Mouse (Mus musculus): Measurements from ENCODE around the gene Gm43518. TPM values are rescaled to one million over a fixed set of nuclear protein-coding genes. Genes with fewer than 3 reads are reported as not detected.

Gm43518 gene
- polyA plus RNA-seq, 1 experiment: not detected

- no peak for TF ChIP-seq CTCF (IDR thresholded peaks at IDR 0.05; ENCODE audit: low read depth, low read length)
- no peak for TF ChIP-seq POLR2A (IDR thresholded peaks at IDR 0.05; ENCODE audit: borderline replicate concordance, low read depth, low read length)
- Histone ChIP-seq H3K4me1 (ENCODE audit: control insufficient read depth, insufficient read depth, low read length) (no peaks in the 10 kb centered on the region), H3K4me3 (ENCODE audit: insufficient read depth, low read length) (no peak overlapping the region), H3K27ac (ENCODE audit: insufficient read depth, low read depth, low read length) (no peak overlapping the region)
Measured at GRCm38 (mm10) chr5:123959018-123959417, 31.8 kb downstream of the Gm43518 start.

- H3K4me3 ChIP-seq (ENCODE audit: insufficient read depth, low read length): no peak overlapping the region
- no peak overlapping the region for H3K27ac ChIP-seq (ENCODE audit: insufficient read depth, low read depth, low read length)
- H3K4me1 ChIP-seq (ENCODE audit: control insufficient read depth, insufficient read depth, low read length): no peaks in the 10 kb centered on the region
- TF ChIP-seq CTCF (IDR thresholded peaks at IDR 0.05; ENCODE audit: low read depth, low read length) (no peak), POLR2A (IDR thresholded peaks at IDR 0.05; ENCODE audit: borderline replicate concordance, low read depth, low read length) (no peak)
Measured at GRCm38 (mm10) chr5:123960129-123960528, 32.9 kb downstream of the Gm43518 start.

GRCm38 (mm10) chr5:123961046-123961445, 33.8 kb downstream of the Gm43518 start:
- Histone ChIP-seq H3K4me3 (ENCODE audit: insufficient read depth, low read length) (no peak overlapping the region), H3K4me1 (ENCODE audit: control insufficient read depth, insufficient read depth, low read length) (no peaks in the 10 kb centered on the region), H3K27ac (ENCODE audit: insufficient read depth, low read depth, low read length) (no peak overlapping the region)
- TF ChIP-seq CTCF (IDR thresholded peaks at IDR 0.05; ENCODE audit: low read depth, low read length) (no peak), POLR2A (IDR thresholded peaks at IDR 0.05; ENCODE audit: borderline replicate concordance, low read depth, low read length) (no peak)

- H3K4me1 ChIP-seq (ENCODE audit: control insufficient read depth, insufficient read depth, low read length): no peaks in the 10 kb centered on the region
- H3K4me3 ChIP-seq (ENCODE audit: insufficient read depth, low read length): no peak overlapping the region
- no peak overlapping the region for H3K27ac ChIP-seq (ENCODE audit: insufficient read depth, low read depth, low read length)
- TF ChIP-seq POLR2A (IDR thresholded peaks at IDR 0.05; ENCODE audit: borderline replicate concordance, low read depth, low read length): no peak
- no peak for TF ChIP-seq CTCF (IDR thresholded peaks at IDR 0.05; ENCODE audit: low read depth, low read length)
Measured at GRCm38 (mm10) chr5:123964208-123964607, 37.0 kb downstream of the Gm43518 start.

GRCm38 (mm10) chr5:123966759-123967158, 39.5 kb downstream of the Gm43518 start:
- no peak overlapping the region for H3K27ac ChIP-seq (ENCODE audit: insufficient read depth, low read depth, low read length)
- no peak for TF ChIP-seq POLR2A (IDR thresholded peaks at IDR 0.05; ENCODE audit: borderline replicate concordance, low read depth, low read length)
- TF ChIP-seq CTCF (IDR thresholded peaks at IDR 0.05; ENCODE audit: low read depth, low read length): no peak
- H3K4me3 ChIP-seq (ENCODE audit: insufficient read depth, low read length): no peak overlapping the region
- no peaks in the 10 kb centered on the region for H3K4me1 ChIP-seq (ENCODE audit: control insufficient read depth, insufficient read depth, low read length)

GRCm38 (mm10) chr5:123968468-123968867, 41.2 kb downstream of the Gm43518 start:
- no peak overlapping the region for H3K4me3 ChIP-seq (ENCODE audit: insufficient read depth, low read length)
- no peaks in the 10 kb centered on the region for H3K4me1 ChIP-seq (ENCODE audit: control insufficient read depth, insufficient read depth, low read length)
- no peak for TF ChIP-seq CTCF (IDR thresholded peaks at IDR 0.05; ENCODE audit: low read depth, low read length)
- no peak overlapping the region for H3K27ac ChIP-seq (ENCODE audit: insufficient read depth, low read depth, low read length)

GRCm38 (mm10) chr5:123969216-123969615, 42.0 kb downstream of the Gm43518 start:
- no peak overlapping the region for H3K27ac ChIP-seq (ENCODE audit: insufficient read depth, low read depth, low read length)
- H3K4me3 ChIP-seq (ENCODE audit: insufficient read depth, low read length): no peak overlapping the region
- H3K4me1 ChIP-seq (ENCODE audit: control insufficient read depth, insufficient read depth, low read length): no peaks in the 10 kb centered on the region
- TF ChIP-seq POLR2A (IDR thresholded peaks at IDR 0.05; ENCODE audit: borderline replicate concordance, low read depth, low read length) (no peak), CTCF (IDR thresholded peaks at IDR 0.05; ENCODE audit: low read depth, low read length) (no peak)

GRCm38 (mm10) chr5:123970576-123970975, 43.4 kb downstream of the Gm43518 start:
- Histone ChIP-seq H3K4me1 (ENCODE audit: control insufficient read depth, insufficient read depth, low read length) (no peaks in the 10 kb centered on the region), H3K4me3 (ENCODE audit: insufficient read depth, low read length) (no peak overlapping the region), H3K27ac (ENCODE audit: insufficient read depth, low read depth, low read length) (no peak overlapping the region)
- TF ChIP-seq CTCF (IDR thresholded peaks at IDR 0.05; ENCODE audit: low read depth, low read length) (no peak), POLR2A (IDR thresholded peaks at IDR 0.05; ENCODE audit: borderline replicate concordance, low read depth, low read length) (no peak)

- TF ChIP-seq CTCF (IDR thresholded peaks at IDR 0.05; ENCODE audit: low read depth, low read length) (no peak), POLR2A (IDR thresholded peaks at IDR 0.05; ENCODE audit: borderline replicate concordance, low read depth, low read length) (no peak)
- Histone ChIP-seq H3K4me3 (ENCODE audit: insufficient read depth, low read length) (no peak overlapping the region), H3K27ac (ENCODE audit: insufficient read depth, low read depth, low read length) (no peak overlapping the region), H3K4me1 (ENCODE audit: control insufficient read depth, insufficient read depth, low read length) (no peaks in the 10 kb centered on the region)
Measured at GRCm38 (mm10) chr5:123972453-123972852, 45.2 kb downstream of the Gm43518 start.

GRCm38 (mm10) chr5:123973299-123974178, 46.3 kb downstream of the Gm43518 start, which contains the start of gene Hip1r:
Hip1r (plus strand) TSS chr5:123973628.
- Histone ChIP-seq H3K27ac (ENCODE audit: insufficient read depth, low read depth, low read length) (no peak within 1 kb of the TSS), H3K4me3 (ENCODE audit: insufficient read depth, low read length) (peak within 1 kb of the TSS; percentile 67), H3K4me1 (ENCODE audit: control insufficient read depth, insufficient read depth, low read length) (no peaks in the 10 kb centered on the region)
- no peak for TF ChIP-seq POLR2A (IDR thresholded peaks at IDR 0.05; ENCODE audit: borderline replicate concordance, low read depth, low read length)
- TF ChIP-seq CTCF (IDR thresholded peaks at IDR 0.05; ENCODE audit: low read depth, low read length): no peak
